Mouse (Mus musculus) stomach, postnatal 0 days (tissue): Measurements from ENCODE around the gene Hist1h1c. TPM values are rescaled to one million over a fixed set of nuclear protein-coding genes. Genes with fewer than 3 reads are reported as not detected.
A peak's percentile ranks its signal among the peaks of the same experiment; 100 is the strongest.

Source experiments
- ATAC-seq: fragments of 200-750 bp; cut with Nextera tagmentation; 2 replicates; pipeline ENCODE4 v1.8.0; 2017; ENCODE audit not compliant: low FRiP score, low TSS enrichment
- DNase-seq: peaks from one replicate; pipeline ENCODE4 v3.0.0-alpha.2; 2016; ENCODE audit warnings: low spot score
- H3K27ac ChIP-seq: fragments of 300-500 bp; sonication (generic); replicated peaks from 2 replicates; pipeline ENCODE4 v1.5.1; 2014; ENCODE audit warnings: mild to moderate bottlenecking, control low read depth
- H3K27me3 ChIP-seq: fragments of 300-500 bp; sonication (generic); 2 replicates; pipeline ENCODE4 v1.6.1; 2014; ENCODE audit warnings: low read length; ENCODE audit not compliant: control insufficient read depth, insufficient read depth
- H3K36me3 ChIP-seq: fragments of 300-500 bp; sonication (generic); 2 replicates; pipeline ENCODE4 v1.6.1; 2014; ENCODE audit warnings: low read length, mixed read lengths; ENCODE audit not compliant: control insufficient read depth, insufficient read depth
- H3K4me1 ChIP-seq: fragments of 300-500 bp; sonication (generic); replicated peaks from 2 replicates; pipeline ENCODE4 v1.6.1; 2014; ENCODE audit warnings: antibody characterized with exemption; ENCODE audit not compliant: control insufficient read depth, insufficient read depth
- H3K4me2 ChIP-seq: fragments of 300-500 bp; sonication (generic); replicated peaks from 2 replicates; pipeline ENCODE4 v1.6.1; 2014; ENCODE audit warnings: low read depth, mild to moderate bottlenecking, control low read depth, moderate library complexity
- H3K4me3 ChIP-seq: fragments of 300-500 bp; sonication (generic); 2 replicates; pipeline ENCODE4 v1.5.1; 2014; ENCODE audit warnings: low read depth, low read length, control low read depth
- H3K9ac ChIP-seq: fragments of 300-500 bp; sonication (generic); 2 replicates; pipeline ENCODE4 v1.6.1; 2014; ENCODE audit warnings: mild to moderate bottlenecking, low read length, control low read depth, mixed read lengths
- H3K9me3 ChIP-seq: fragments of 300-500 bp; sonication (generic); 2 replicates; pipeline ENCODE4 v1.6.1; 2016; ENCODE audit warnings: low read length; ENCODE audit not compliant: control insufficient read depth
- CTCF ChIP-seq: IDR thresholded peaks from 2 replicates; pipeline ENCODE4 v1.5.1; 2016; ENCODE audit warnings: antibody characterized with exemption, low read depth, mild to moderate bottlenecking, moderate library complexity
- EP300 ChIP-seq: optimal IDR thresholded peaks from 2 replicates; pipeline ENCODE3; 2016; ENCODE audit warnings: antibody characterized with exemption
- WGBS: fragments of 180-500 bp; shearing (Covaris S2); extraction: QIAGEN DNeasy Blood & Tissue Kit; methylation state at CpG from one replicate; pipeline ENCODE4 v1.1.7; 2014; 5-methylcytosine and 5-hydroxymethylcytosine counted together
- polyA plus RNA-seq: library from polyadenylated mRNA; unstranded; fragments of >200 nt; fragmentation: Nextera tagmentation; extraction: Ambion mirVana; gene quantifications from 2 replicates; pipeline ENCODE4 v1.2.1, GENCODE M21; 2015

The Hist1h1c gene
- polyA plus RNA-seq: 96.1 and 104 TPM in 2 replicates

DNA sequence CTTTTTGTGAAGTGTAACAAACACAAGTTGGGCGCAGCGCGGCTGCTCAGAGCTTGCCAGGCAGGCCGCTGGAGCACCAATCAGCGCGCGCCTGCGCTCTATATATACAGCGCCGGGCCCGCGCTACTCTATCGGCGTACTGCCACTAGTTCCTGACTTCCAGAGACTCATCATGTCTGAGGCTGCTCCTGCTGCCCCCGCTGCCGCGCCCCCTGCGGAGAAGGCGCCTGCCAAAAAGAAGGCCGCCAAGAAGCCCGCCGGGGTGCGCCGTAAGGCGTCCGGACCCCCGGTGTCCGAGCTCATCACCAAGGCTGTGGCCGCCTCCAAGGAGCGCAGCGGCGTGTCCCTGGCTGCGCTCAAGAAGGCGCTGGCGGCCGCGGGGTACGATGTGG lies at the start of gene Hist1h1c:
Gene Hist1h1c, plus strand, starts transcription at position 132 of the 392 bp plus-strand sequence.
- H3K36me3 ChIP-seq: no peaks in the 10 kb centered on the region
- under 1% methylated on average over 29 of the region's 38 CpGs for WGBS
- no peaks in the 10 kb centered on the region for H3K4me1 ChIP-seq

DNA sequence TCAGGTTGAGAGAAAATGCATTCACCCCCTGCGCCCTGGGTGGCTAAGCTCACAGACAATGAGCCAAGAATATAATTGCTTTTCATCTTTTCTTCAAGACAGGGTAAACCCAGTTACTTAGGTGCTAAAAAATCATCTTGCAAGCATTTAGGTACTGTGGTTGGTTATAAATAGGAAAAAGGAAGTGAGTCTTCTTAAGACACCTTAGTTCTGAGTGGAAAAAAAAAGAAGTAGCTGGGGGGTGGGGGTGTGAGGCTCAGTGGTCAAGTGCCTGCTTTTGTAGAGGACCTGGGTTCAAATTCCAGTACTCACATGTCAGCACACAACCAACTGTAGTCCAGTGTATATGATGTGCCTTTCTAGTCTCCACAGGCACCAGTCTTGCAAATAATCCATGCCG lies 49.7 kb upstream of the Hist1h1c start:
- Histone ChIP-seq H3K27me3 (no peaks in the 10 kb centered on the region), H3K9ac (no peak overlapping the region), H3K4me3 (no peak overlapping the region), H3K36me3 (no peaks in the 10 kb centered on the region), H3K9me3 (no peaks in the 10 kb centered on the region), H3K4me1 (no peaks in the 10 kb centered on the region), H3K4me2 (no peak overlapping the region), H3K27ac (no peak overlapping the region)
- no peak for TF ChIP-seq EP300
- TF ChIP-seq CTCF: no peak
- DNase-seq (no peak), ATAC-seq (no peak)
- WGBS: 93% methylated on average over 2 of the region's 2 CpGs

More for the DNA sequence above, at the start of gene Hist1h1c:
- ATAC-seq (peak; percentile 93), DNase-seq (peak; percentile 94)
- Histone ChIP-seq H3K4me3 (peak within 1 kb of the TSS; percentile 55), H3K27ac (peak within 1 kb of the TSS; percentile 96), H3K9ac (peak within 1 kb of the TSS; percentile 88), H3K4me2 (peak within 1 kb of the TSS; percentile 84), H3K9me3 (no peaks in the 10 kb centered on the region), H3K27me3 (no peaks in the 10 kb centered on the region)
- peak; percentile 47 for TF ChIP-seq CTCF
- TF ChIP-seq EP300: no peak

DNA sequence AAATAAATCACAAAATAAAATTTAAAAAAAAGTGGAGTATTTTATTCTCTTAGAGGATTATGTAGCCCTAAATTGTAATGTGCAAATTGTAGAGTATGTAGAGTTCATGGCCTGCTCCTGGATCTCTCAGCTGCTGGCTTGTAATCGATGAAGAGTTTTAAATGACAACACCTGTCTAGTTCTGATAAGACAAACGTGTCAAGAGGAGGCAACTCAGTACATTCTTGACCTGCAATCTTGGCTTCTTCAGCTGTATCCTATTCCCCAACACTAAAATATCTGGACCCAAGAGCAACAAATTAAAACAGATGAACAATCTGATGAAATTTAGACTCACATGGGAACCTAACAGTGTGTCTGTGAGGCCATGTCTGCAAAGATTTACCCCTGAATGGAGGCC lies 49.1 kb upstream of the Hist1h1c start:
- Histone ChIP-seq H3K27ac (no peak overlapping the region), H3K9me3 (no peaks in the 10 kb centered on the region), H3K27me3 (no peaks in the 10 kb centered on the region), H3K4me3 (no peak overlapping the region), H3K4me1 (no peaks in the 10 kb centered on the region), H3K9ac (no peak overlapping the region), H3K4me2 (no peak overlapping the region), H3K36me3 (no peaks in the 10 kb centered on the region)
- 64% methylated on average over 2 of the region's 2 CpGs for WGBS
- DNase-seq (no peak), ATAC-seq (no peak)
- TF ChIP-seq CTCF (no peak), EP300 (no peak)

DNA sequence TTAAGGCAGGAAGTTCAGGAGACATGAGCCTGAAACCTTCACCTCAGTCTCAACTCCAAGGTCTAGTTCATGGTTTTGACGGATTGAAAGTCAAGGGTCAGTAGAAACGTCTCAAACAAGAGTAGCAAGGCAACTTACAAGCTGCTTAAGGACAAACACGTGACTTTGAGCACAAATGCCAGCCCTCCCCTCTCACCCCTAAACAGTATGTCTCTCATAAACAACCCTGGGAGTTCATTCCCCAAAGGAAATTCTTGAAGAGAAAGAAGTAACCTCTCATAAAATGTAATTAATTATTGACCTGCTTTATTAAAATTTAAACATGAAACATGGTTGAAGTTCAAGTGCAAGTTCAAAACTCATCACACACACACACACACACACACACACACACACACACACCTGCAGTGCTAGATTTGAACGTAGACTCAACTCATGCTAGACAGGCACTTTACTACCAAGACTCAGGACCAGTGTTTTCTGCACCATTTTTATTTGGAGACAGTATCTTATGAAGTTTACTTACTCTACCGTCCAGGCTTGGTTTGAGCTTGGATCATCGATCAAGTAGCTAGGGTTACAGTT lies 44.7 kb upstream of the Hist1h1c start:
- ATAC-seq: no peak
- no peaks in the 10 kb centered on the region for H3K9me3 ChIP-seq
- no peaks in the 10 kb centered on the region for H3K36me3 ChIP-seq
- no peak overlapping the region for H3K9ac ChIP-seq
- H3K4me3 ChIP-seq: no peak overlapping the region
- H3K4me2 ChIP-seq: no peak overlapping the region
- H3K4me1 ChIP-seq: no peaks in the 10 kb centered on the region
- no peak for DNase-seq
- WGBS: 73% methylated on average over 6 of the region's 6 CpGs
- TF ChIP-seq CTCF: no peak
- no peak for TF ChIP-seq EP300
- no peak overlapping the region for H3K27ac ChIP-seq
- no peaks in the 10 kb centered on the region for H3K27me3 ChIP-seq

DNA sequence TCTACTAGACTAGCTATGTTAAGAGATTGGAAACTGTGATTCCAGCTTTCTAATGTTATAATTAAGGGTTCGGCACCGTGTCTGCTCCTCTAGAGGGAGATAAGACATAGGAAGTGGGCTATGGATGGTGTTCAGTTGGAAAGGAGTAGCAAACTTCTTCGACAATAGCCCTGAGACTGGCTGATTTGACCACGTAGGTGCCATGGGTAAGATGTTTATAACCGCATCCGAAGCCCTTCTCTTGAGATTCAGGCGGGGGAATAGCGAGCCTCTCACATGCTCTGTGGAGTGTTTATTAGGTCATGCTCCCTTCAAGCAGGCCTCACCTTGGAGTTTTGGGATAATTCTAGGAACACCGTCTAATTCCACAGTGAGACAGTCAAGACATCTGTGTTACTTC lies 43.7 kb upstream of the Hist1h1c start:
- Histone ChIP-seq H3K27ac (no peak overlapping the region), H3K4me2 (no peak overlapping the region), H3K36me3 (no peaks in the 10 kb centered on the region), H3K9ac (no peak overlapping the region), H3K27me3 (no peaks in the 10 kb centered on the region), H3K4me3 (no peak overlapping the region), H3K9me3 (no peaks in the 10 kb centered on the region), H3K4me1 (no peaks in the 10 kb centered on the region)
- no peak for ATAC-seq
- 92% methylated on average over 9 of the region's 9 CpGs for WGBS
- no peak for TF ChIP-seq EP300
- TF ChIP-seq CTCF: no peak
- DNase-seq: no peak

DNA sequence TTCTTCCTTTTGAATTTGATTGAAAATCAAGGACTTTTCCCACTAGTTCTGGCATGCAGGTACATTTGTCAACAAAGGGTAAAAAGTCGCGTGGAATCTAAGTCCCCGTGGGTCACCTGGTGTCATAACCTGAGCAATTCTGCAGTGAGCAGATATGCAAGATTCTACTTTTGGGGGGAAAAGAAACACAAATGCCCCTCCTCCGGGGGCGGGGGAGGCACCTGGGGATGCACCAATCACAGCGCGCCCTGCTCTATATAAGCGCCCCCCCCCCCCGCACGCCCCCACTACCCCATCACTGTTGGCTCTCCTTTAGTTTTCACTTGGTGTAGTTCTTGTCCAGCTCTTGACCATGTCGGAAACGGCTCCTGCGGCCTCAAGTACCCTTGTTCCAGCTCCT lies 43.1 kb upstream of the Hist1h1c start, which contains the start of gene Hist1h1t:
Gene Hist1h1t, plus strand, starts transcription at position 301 of the 400 bp plus-strand sequence.
- Histone ChIP-seq H3K9ac (no peak within 1 kb of the TSS), H3K9me3 (no peaks in the 10 kb centered on the region), H3K27me3 (no peaks in the 10 kb centered on the region), H3K4me3 (no peak within 1 kb of the TSS), H3K27ac (no peak within 1 kb of the TSS), H3K4me2 (no peak within 1 kb of the TSS), H3K4me1 (no peaks in the 10 kb centered on the region), H3K36me3 (no peaks in the 10 kb centered on the region)
- no peak for DNase-seq
- no peak for ATAC-seq
- 57% methylated on average over 10 of the region's 13 CpGs for WGBS
- TF ChIP-seq EP300: no peak
- no peak for TF ChIP-seq CTCF
